7 mouse cellular contexts compared by ENCODE assay signal in the genomic region with DNA sequence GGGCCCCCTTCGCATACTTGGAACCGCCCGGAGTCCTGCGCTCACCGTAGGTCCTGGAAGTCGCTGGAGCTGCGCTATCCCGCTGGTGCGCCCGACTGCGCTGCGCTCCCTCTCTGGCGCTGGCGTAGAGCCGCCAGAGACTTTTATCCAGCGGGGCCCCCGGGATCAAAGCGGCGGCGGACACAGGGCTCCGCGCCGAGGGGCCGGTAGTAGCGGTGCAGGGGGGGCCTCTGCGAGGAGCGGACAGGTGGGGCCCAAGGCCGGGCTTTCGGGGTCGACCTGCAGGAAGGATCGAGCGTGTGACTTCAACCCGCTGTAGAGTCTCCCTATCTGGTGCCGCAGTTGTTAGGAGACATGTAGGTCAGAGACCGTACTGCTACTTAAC. TPM values are rescaled to one million over a fixed set of nuclear protein-coding genes. Genes with fewer than 3 reads are reported as not detected.
DNase-seq lines count a peak whose midpoint lies in the region; ATAC-seq and TF ChIP-seq lines count a peak whose summit lies in the region.

A gene (minus strand): TSS at position 100 of the 385 bp plus-strand sequence.

- no peak within 1 kb of the TSS for H3K27ac ChIP-seq in lung, embryonic 14.5 days (ENCODE audit: low read depth)
- no peak within 1 kb of the TSS for H3K27ac ChIP-seq in embryonic fibroblast, embryonic 13.5 days (ENCODE audit: insufficient read depth, low read length)
- no peak within 1 kb of the TSS for H3K27ac ChIP-seq in intestine, embryonic 15.5 days
- no peak within 1 kb of the TSS for H3K27ac ChIP-seq in neural tube, embryonic 12.5 days

- intact Hi-C loops in left cerebral cortex, postnatal 25 days (cut with DNase I) = no loop called here

- H3K9ac ChIP-seq in lung, embryonic 14.5 days = peak within 1 kb of the TSS; percentile 43
- peak within 1 kb of the TSS; percentile 41 for H3K9ac ChIP-seq in intestine, embryonic 15.5 days
- peak within 1 kb of the TSS; percentile 47 for H3K9ac ChIP-seq in neural tube, embryonic 12.5 days

- TF ChIP-seq POLR2A in embryonic fibroblast, embryonic 13.5 days (IDR thresholded peaks at IDR 0.05; ENCODE audit: low read depth, low read length) = no peak

- H3K9me3 ChIP-seq in lung, embryonic 14.5 days (ENCODE audit: low read depth, low read length) = no peaks in the 10 kb centered on the region
- H3K9me3 ChIP-seq in intestine, embryonic 15.5 days = no peaks in the 10 kb centered on the region
- no peaks in the 10 kb centered on the region for H3K9me3 ChIP-seq in neural tube, embryonic 12.5 days

- ATAC-seq in lung, embryonic 14.5 days (ENCODE audit: insufficient read depth) = peak; percentile 29; the same call in 1 of the 2 replicates
- ATAC-seq in intestine, embryonic 15.5 days = peak; percentile 23
- no peak for ATAC-seq in neural tube, embryonic 12.5 days (ENCODE audit: low FRiP score, low read depth)

- peaks cover 58% of the 10 kb centered on the region for H3K27me3 ChIP-seq in lung, embryonic 14.5 days (ENCODE audit: insufficient read depth, low read length)
- peaks cover 75% of the 10 kb centered on the region for H3K27me3 ChIP-seq in intestine, embryonic 15.5 days (replicated peaks)
- H3K27me3 ChIP-seq in neural tube, embryonic 12.5 days (replicated peaks) = peaks cover 64% of the 10 kb centered on the region

- peak within 1 kb of the TSS; percentile 72 for H3K4me2 ChIP-seq in lung, embryonic 14.5 days
- peak within 1 kb of the TSS; percentile 91 for H3K4me2 ChIP-seq in intestine, embryonic 15.5 days (replicated peaks)
- peak within 1 kb of the TSS; percentile 68 for H3K4me2 ChIP-seq in neural tube, embryonic 12.5 days (replicated peaks)

- H3K4me1 ChIP-seq in lung, embryonic 14.5 days (ENCODE audit: insufficient read depth) = peaks cover 7% of the 10 kb centered on the region; the same call in 1 of the 2 replicates
- H3K4me1 ChIP-seq in embryonic fibroblast, embryonic 13.5 days (ENCODE audit: control insufficient read depth, insufficient read depth, low read length) = no peaks in the 10 kb centered on the region
- H3K4me1 ChIP-seq in intestine, embryonic 15.5 days (replicated peaks) = peaks cover 20% of the 10 kb centered on the region
- H3K4me1 ChIP-seq in neural tube, embryonic 12.5 days = peaks cover 26% of the 10 kb centered on the region

- no peaks in the 10 kb centered on the region for H3K36me3 ChIP-seq in lung, embryonic 14.5 days (ENCODE audit: insufficient read depth)
- H3K36me3 ChIP-seq in intestine, embryonic 15.5 days = no peaks in the 10 kb centered on the region
- H3K36me3 ChIP-seq in neural tube, embryonic 12.5 days = no peaks in the 10 kb centered on the region

- under 1% methylated on average over 35 of the region's 35 CpGs for WGBS in lung, embryonic 14.5 days
- under 1% methylated on average over 35 of the region's 35 CpGs for WGBS in intestine, embryonic 15.5 days
- WGBS in neural tube, embryonic 12.5 days = 1% methylated on average over 35 of the region's 35 CpGs

- peak within 1 kb of the TSS; percentile 47 for H3K4me3 ChIP-seq in lung, embryonic 14.5 days (ENCODE audit: low read depth, low read length)
- peak within 1 kb of the TSS; percentile 17 for H3K4me3 ChIP-seq in embryonic fibroblast, embryonic 13.5 days (ENCODE audit: insufficient read depth, low read length)
- H3K4me3 ChIP-seq in intestine, embryonic 15.5 days (replicated peaks) = peak within 1 kb of the TSS; percentile 44
- peak within 1 kb of the TSS; percentile 37 for H3K4me3 ChIP-seq in neural tube, embryonic 12.5 days

- TF ChIP-seq CTCF in lung, embryonic 14.5 days (IDR thresholded peaks at IDR 0.05; ENCODE audit: low read depth) = no peak
- no peak for TF ChIP-seq CTCF in embryonic fibroblast, embryonic 13.5 days (IDR thresholded peaks at IDR 0.05; ENCODE audit: borderline replicate concordance, insufficient read depth, low read length)

- DNase-seq in lung, embryonic 14.5 days = peak; percentile 42
- no peak for DNase-seq in lung, postnatal 25 days (ENCODE audit: low spot score)
- no peak for DNase-seq in right cerebral cortex, adult 2 months (ENCODE audit: low spot score in 2 of 2)
- no peak for DNase-seq in left cerebral cortex, postnatal 25 days (ENCODE audit: low spot score in 2 of 2)

RNA-seq across cellular contexts. Expression of the gene that starts here (rescaled TPM):
- 3.9 and 5.3 TPM in 2 replicates for polyA plus RNA-seq in lung, embryonic 14.5 days (2014; fragmentation: Nextera tagmentation; extraction: Ambion mirVana)
- 0.47 and 0.63 TPM in 2 replicates for polyA plus RNA-seq in embryonic fibroblast, embryonic 13.5 days (2011; ENCODE audit: insufficient read length, low read depth, missing spikeins)
- polyA plus RNA-seq in intestine, embryonic 15.5 days (2015; fragmentation: Nextera tagmentation; extraction: Ambion mirVana) = 1.6 and 3.0 TPM in 2 replicates
- 3.1 and 3.4 TPM in 2 replicates for polyA plus RNA-seq in neural tube, embryonic 12.5 days (2016; fragmentation: Nextera tagmentation; extraction: Ambion mirVana)
- total RNA-seq in left cerebral cortex, postnatal 25 days (2021) = 1 to 10 TPM; 4.1 to 4.7 TPM
